Mouse (Mus musculus) cerebellum, adult 8-10 months (tissue): ENCODE results near the gene Mylk2.

Experiments
- DNase-seq: peaks from one replicate; pipeline ENCODE4 v3.0.0; 2022

The Mylk2 gene

DNA sequence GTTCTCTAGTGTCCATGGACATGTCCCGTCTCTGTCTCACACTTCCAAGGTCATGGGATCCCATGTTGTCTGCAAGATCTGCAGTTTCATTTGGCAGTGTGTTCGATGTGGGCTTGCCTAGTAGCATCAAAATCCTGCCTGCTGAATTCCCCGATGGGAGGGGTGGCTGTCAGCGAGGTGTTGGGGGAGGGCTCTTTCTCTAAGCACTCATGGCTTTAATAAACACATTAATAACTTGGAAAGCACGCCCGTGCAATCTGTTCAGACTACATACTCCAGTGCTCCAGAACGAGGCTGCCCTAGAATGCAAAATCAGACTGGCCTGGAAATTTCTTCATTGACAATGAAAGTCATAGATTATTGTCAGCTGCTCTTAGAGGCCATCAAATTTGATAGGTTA is 35.9 kb downstream of the Mylk2 start:
- DNase-seq = peak; percentile 28

GRCm38 (mm10) chr2:152948438-152949020 is 37.4 kb downstream of the Mylk2 start:
- DNase-seq = peak; percentile 39

- DNase-seq = no peak
These were observed 39.4 kb downstream of the Mylk2 start for GRCm38 (mm10) chr2:152950358-152951064.

DNA sequence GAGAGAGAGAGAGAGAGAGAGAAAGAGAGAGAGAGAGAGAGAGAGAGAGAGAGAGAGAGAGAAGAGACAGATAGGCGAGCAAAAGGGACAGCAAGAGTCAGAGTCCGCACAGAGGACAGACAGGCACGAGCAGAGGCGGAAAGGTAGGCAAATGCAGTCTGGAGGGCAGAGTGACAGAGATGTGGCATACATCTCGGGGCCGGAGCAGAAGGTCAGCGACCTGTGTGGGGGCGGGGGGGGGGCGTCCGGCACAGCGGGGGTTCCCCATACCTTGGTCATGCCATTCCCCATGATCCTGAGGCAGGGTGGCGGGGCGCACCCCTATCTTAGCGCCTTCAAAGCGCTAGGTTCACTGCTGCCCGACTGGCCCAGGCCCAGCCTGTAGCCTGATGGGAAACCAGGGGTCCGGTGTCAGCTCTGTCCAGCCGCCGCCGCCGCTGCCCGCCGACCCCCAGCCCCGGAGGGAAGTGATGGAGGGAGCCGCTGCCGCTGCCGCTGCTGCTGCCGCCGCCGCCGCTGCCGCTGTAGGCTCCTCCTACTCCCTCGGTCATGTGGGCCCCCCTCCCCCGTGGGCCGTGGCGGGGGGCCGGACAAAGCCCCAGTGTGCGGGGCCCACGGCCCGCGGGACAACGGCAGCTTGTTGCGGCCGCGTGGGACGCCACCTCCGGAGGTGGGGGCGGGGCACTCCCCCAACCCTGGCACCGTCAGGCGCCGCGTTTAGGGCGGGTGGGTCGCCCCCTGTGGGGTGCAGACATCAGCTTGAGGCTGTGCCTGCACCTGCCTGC is 40.1 kb downstream of the Mylk2 start, which contains the start of gene Dusp15:
Dusp15 (minus strand) TSS at position 634 of the 785 bp plus-strand sequence.
- DNase-seq = peak; percentile 58

DNA sequence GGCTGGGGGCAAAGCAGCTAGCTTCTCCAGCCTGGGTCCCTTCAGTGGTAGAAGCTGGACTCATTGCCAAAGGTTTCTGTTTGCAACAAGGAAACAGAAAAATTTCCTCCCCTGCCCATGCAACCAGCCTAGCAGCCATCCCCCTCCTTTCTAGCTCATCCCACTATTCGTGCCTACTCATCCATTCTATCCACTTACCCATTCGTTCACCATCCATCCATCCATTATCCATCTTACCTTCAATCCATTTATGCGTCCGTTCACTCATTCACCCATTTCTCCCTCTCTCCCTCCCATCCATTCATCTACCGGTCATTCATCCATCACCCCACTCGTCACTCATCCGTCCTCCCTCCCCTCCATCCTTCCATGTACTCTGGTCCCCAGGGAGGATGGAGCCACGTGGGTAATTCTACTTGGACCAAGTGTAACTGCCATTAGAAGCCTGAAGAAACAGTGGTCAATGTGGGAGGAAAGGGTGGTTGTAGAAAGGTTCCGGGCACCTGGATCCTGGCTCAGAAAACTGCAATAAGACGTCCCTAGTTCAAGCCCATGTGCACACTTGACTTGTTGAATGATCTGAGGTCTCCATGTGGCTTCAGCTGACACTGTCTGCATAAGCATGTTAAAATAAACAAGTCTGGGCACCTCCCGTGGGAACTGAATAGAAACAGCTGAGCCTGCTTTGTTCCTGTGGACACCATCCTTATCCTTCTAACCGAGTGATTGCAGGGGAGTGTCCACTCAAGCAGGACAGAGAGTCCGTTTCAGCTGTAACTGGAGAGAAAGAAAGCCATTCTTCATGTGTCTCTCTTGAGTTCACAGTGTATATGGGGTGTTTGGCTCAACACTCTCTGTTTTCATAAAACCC is 40.9 kb downstream of the Mylk2 start:
- DNase-seq = no peak

- no peak for DNase-seq
These were observed 47.0 kb downstream of the Mylk2 start for GRCm38 (mm10) chr2:152958116-152958515.

DNA sequence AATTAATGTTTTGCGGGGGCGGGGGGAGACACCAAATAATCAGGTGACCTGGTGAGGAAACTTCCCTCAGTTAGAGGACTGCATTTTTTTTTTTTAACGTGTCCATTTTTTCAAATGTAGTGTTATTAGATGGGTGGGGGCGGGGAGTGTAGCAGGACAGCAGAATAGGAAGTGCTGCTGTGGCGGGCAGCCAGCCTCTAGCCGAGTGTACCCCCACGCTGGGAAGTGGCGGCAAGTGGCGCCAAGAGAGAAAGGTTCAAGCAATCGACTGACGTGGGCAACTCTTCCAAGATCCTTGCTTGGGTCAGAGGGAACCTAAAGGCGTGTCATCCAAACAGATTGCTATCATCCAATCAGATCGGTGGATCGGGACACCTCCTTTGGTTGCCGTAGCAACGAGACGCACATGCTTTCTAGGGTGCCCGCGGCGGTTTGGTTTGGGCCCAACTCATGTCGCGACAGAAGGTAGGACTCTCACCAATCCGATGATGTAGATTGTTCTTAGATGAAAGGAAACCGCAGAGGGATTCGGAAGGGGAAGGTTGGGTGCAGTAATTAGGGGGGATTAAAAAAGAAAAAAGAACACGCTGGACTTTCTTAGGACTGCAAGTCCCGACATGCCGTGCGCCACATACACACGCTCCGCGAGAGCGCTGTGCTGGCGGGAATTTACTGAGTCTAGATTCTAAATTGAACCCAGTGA is 51.1 kb downstream of the Mylk2 start, which contains the start of gene Ttll9:
Ttll9 (plus strand) TSS at position 395 of the 703 bp plus-strand sequence.
- DNase-seq = peak; percentile 80

- no peak for DNase-seq
These were observed 54.4 kb downstream of the Mylk2 start for GRCm38 (mm10) chr2:152965555-152965954.
